Mouse (Mus musculus) embryonic fibroblast, embryonic 13.5 days (primary cell): ENCODE results near the gene Gm38394.

Experiments
- CTCF ChIP-seq: IDR thresholded peaks from 2 replicates; pipeline ENCODE4 v1.5.1; 2011; ENCODE audit warnings: mild to moderate bottlenecking, control low read depth, low read length, moderate library complexity, borderline replicate concordance; ENCODE audit not compliant: insufficient read depth
- POLR2A ChIP-seq: IDR thresholded peaks from 2 replicates; pipeline ENCODE4 v1.6.1; 2011; ENCODE audit warnings: low read depth, mild to moderate bottlenecking, control low read depth, low read length, moderate library complexity

DNA sequence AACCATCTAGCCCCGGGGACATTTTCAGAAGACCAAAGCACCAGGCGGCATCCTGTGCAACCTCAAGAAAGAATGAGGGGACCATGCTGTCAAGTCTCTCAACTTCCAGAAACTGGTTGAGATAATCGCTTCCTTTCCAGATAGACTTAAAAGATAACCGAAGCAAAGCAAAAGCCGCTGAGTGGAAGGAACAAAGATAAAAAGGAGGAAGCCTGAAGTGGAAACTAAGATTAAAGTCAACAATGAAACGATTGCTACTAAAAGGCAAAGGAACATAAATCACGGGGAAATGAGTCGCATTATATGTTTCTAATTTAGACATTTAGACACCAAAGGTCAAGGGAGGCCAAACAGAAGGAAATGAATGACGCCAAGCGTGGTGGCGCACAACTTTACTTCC is 89.8 kb downstream of the Gm38394 start:
- TF ChIP-seq CTCF = no peak
- no peak for TF ChIP-seq POLR2A
